Mouse (Mus musculus) right cerebral cortex, postnatal 36 days (tissue): ENCODE measurements at regions not wholly inside any gene's neighbourhood (a gene's known extent, or its start where the extent isn't known, plus 50 kb on each side); places are given as distances from the start of the nearest gene placed in this dataset.

Experiments
- DNase-seq, 2 experiments: peaks; one replicate each; pipeline ENCODE4 v3.0.0; 2022; ENCODE audit warnings: low spot score in 2 of 2, mixed read lengths in 1 of 2

DNA sequence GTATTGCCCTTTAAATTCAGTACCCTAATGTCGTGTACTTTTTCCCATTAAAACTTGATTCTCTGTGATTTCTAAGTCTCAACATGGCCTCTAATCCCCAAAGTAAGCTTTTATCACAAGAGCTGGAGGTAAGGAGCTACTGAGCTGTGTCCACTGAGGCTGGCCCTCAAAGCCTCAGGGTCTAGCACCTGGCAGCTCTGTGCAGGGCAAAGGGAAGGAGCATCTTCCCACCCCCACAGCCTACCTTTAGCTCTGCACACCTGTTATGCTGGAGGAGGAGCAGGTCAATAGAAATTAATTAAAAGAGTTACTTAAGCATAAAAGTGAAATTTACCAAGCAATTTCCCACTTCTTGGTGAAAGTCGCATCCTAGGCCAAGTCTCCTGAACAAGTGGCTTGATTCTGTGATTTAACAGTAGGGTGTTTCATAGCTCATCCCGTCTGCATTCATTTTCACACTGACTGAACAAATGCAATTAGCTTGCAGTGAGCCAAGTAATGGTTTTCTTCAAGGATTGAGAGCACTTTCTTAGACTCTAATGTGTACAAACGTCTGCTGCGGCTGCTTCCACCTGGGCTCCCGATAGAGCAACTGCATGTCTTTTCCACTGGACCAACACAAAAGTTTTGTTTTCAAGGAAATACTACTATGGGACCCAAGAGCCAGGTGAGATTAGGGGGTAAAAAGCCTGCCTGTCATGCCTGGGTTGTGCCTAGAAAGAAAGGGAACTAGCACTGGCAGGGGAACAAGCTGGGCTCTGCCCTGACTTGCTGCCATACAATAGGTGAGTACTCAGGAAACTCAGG is 50.6 kb upstream of the Dap start:
- DNase-seq = no peak
